Mouse (Mus musculus): ENCODE results near the gene Qser1.

- TF ChIP-seq CTCF (IDR thresholded peaks at IDR 0.05; ENCODE audit: borderline replicate concordance, insufficient read depth, low read depth, low read length), result no peak
- TF ChIP-seq POLR2A (IDR thresholded peaks at IDR 0.05; ENCODE audit: borderline replicate concordance, insufficient read depth, low read length), result no peak
Observed at GRCm38 (mm10) chr2:104768697-104769096, 47.9 kb downstream of the Qser1 start.

Measured in cerebellum, adult 2 months (tissue).